Mouse (Mus musculus): ENCODE measurements around the gene Gm49387. TPM values are rescaled to one million over a fixed set of nuclear protein-coding genes. Genes with fewer than 3 reads are reported as not detected.

Gm49387 gene
- polyA plus RNA-seq (2012; rRNA removed) = not detected in 2 replicates

DNA sequence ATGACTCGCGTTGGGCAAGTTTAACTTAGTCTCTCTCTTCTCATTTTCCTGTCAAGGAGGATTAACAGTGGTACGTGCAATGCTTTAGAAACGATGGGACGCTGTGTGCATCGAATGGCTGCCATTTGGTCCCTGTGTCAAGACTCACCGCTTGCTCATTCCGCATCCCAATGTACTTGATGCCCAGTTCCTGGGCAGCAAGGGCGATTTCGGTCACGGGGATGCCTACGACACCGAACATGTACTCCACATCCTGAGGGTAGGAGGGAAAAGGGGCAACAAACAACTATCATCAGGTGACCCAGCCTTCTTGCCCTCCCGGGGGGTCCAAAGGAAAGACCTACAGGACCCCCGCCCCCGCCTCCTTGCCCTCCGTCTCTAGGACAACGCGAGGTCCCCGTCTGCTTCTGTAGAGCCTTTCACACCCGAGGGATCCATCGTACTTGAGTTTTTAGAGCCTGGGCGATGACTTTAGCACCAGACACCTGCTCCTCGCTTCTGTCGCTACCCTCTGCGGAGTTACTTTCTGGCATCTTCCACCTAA lies at the start of gene Gm49387:
Gm49387 (minus strand) TSS at position 533 of the 544 bp plus-strand sequence.
- DNase-seq (ENCODE audit: low read depth) = no peak

DNA sequence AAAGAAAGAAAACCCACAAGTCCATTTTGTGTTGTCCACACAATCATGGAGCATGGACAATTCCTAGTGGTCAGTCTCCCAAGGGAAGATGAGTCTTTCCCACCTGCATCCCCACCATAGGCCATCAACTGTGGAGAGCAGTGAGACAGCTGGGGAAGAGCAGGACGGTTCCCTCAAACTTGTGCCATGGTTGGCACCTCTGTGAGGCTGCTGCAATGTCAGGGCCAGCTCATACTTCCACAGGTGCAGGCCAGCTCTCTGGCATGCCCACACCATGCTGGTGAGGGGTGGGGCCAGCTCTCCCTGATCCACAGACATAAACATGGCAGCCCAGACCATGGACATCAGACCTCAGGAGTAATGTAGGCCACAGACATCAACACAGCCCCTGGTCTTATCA lies 45.6 kb upstream of the Gm49387 start:
- no peak for DNase-seq (ENCODE audit: low read depth)

DNA sequence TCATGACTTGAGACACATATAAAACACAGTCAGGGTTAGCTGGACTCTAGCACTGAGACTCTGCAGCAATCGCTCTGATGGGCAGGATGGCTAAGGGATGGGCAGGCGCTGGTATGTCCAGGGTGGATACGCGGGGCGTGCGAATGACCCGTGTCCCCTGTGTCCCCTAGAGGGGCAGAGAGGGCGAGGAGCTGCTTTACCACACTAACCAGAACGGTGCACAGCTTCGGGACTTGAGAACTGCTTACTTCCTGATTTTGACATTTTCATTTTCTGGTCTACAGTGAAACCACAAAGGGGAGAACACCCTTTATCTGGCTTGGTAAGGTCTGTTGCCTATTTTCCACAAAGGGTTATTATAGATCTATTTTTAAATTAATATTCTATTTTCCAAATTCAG lies 45.0 kb upstream of the Gm49387 start:
- DNase-seq (ENCODE audit: low read depth) = no peak

DNA sequence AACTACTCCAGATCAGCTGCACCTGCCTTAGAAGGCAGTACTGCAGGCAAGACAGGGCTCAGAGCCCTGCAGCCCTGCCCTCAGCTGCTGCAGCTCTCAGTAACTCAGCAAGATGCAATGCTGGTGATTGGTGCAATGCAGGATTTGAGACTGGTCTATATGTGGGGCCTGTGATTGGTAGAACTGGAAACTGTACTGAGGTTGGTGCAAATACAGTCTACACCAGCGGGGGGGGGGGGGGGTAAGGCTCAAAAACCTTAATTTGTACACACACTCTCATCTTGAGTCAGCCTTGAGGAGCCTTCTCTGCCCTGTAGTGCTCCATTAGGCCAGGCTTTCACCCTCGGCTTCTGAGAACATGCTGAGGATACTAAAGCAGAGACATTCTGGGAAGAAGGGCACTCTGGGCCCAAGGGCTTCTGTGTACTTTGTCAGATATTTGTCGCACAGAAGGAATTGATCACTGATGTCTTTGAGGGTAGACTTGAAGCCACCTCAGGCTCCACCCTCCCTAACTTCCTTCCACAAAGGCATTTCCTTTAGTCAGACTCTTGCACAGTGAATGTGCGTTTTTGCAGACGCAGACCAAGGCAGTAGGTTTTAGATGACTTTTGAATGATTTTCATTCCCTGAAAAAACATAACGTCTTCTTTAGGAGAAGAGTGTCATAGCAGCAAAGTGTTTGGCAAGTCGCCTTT lies 43.8 kb upstream of the Gm49387 start:
- DNase-seq (ENCODE audit: low read depth) = no peak

DNA sequence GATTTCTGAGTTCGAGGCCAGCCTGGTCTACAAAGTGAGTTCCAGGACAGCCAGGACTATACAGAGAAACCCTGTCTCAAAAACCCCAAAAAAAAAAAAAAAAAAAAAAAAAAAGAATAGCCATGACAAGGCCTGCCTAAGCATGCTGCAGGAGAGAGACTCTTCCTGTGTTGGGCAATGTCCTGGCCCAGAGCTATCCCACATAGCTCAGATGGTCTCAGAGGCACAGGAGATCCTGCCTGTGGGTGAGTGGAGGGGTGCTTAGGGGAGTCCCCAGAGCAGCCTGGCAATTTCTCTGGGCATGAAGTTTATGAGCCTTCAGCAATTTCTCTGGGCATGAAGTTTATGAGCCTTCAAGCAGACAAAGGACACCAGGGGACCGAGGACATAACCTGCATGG lies 42.9 kb upstream of the Gm49387 start:
- DNase-seq (ENCODE audit: low read depth) = no peak

DNA sequence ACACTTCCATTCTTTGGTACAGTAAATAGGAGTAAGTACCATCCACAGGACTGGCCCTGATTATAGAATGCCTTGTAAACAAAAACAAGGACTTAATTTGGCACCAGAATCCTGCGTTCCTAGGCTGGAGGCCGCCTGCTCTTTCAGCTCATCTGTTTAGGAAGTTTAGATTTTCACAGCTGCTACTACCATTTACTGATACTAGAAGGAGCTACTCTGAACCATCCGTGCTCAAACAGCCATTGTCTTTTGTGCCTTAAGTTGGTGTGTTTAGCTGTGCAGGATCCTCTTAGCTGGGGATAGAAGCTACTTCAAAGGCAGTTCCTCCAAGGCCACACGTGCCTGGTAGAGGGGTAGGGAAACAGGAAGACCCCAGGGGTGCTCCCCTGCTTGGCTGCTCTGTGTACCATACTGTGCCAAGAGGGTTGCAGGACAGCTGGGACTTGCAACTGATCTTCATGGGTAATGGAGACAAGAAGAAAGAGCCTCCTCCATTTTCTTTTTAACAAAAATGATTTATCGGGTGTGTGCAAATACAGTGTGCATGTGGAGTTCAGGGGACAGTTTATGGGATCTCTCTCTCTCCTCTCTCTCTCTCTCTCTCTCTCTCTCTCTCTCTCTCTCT lies 41.4 kb upstream of the Gm49387 start:
- DNase-seq (ENCODE audit: low read depth) = no peak

DNA sequence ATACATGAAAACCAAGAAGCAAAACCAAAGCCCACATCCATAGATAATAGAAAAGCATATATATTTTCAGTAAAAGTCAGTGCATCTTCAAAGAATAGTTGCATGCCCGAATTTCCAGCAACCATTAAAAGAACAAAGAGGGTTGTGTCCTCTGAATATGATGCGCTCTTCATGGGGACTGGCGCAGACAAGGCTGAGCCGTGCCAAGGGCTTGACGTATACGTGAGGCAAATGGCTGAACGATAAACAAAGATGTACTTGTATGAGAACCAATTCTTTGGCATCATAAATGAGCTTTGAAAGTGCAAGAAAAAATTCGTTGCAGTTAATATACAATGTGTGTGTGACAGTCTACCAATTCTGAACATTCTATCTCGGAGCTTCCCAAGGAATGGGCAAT lies 40.6 kb upstream of the Gm49387 start:
- DNase-seq (ENCODE audit: low read depth) = no peak

DNA sequence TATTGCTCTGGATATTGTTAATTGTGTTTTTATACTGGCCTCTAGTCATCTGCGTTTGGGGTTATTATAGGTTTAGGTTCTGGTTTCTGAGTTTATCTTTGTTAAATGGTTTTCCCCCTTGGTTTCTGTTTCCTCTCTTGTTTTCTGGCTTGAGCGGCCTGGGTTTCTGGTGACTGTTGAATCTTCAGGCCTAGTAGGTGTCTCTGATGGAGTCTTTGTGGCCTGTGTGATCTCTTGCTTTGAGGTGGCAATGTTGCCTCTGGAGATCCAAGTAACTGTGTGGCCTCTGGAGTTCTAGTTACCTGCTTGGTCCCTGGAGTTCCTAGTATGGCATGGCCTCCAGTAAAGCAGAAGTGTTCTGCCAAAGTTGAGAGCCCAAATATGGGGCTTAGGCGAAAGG lies 40.0 kb upstream of the Gm49387 start:
- no peak for DNase-seq (ENCODE audit: low read depth)

DNA sequence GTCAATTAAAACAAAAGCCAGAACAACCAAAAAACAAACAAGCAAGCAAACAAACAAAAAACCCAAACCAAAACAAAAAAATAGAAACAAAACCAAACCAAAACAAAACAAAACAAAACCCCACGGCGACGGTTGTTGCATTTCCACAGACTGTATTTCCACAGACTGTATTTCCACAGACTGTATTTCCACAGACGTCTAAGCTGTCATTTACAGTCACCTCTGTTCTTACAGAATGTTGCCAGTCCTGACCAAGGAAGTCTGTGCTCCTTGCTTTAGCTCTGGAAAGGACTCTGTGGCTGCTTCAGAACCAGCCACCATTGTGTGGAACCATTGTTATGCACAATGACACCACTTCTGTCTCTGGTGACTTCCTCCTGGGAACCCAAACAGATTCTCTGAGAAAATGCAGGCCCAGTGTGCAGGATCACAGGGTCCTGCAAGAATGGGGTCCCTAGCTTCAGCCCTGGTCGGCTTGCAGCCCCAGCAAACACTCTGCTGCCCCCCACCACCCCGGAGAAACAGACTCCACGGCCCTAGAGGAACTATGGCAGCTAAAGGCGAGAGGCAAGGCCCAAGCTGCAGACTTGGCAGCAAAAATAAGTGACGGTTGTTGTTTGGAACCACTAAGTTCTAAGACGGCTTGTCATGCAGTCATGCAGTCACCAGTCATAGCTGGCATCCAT lies 31.1 kb upstream of the Gm49387 start:
- no peak for DNase-seq (ENCODE audit: low read depth)

DNA sequence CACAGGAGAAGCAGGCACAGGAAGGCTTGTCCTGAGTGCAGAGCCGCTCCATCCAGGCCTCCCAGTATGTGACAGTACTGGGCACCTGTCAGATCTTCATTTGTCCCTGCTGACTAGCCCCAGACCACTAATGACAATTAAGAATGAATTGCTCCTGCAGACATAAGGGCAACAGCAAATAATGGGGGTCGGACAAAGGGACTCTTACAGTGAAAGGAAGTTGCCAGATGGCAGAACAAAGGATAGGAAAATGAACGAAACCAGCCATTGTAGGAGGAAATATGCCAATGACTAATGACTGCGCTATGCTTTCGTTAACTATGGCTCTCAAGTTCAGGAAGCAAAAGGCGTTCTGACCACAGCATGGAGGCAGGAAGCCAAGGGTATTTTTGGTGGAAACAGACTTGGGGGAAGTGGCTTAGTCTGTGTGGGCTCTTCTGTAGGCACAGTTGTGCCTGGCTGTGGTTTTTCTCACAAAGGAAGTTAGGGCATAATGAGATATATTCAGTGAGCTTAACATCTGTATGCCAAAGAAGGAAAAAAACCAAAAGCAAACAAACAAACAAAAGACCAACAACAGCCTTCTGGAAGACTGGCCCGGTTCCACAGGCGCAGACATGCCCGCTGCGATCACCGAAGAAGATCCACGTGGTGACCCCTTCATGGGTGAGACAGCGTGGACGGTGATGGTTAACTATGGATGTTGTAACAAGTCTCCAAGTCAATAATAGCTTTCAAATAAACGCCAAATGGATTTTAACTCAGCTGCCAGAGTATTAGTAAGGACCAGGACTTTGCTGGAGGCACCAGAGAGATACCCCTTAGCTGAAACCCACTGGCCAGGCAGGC lies 29.2 kb upstream of the Gm49387 start:
- DNase-seq (ENCODE audit: low read depth) = no peak

DNA sequence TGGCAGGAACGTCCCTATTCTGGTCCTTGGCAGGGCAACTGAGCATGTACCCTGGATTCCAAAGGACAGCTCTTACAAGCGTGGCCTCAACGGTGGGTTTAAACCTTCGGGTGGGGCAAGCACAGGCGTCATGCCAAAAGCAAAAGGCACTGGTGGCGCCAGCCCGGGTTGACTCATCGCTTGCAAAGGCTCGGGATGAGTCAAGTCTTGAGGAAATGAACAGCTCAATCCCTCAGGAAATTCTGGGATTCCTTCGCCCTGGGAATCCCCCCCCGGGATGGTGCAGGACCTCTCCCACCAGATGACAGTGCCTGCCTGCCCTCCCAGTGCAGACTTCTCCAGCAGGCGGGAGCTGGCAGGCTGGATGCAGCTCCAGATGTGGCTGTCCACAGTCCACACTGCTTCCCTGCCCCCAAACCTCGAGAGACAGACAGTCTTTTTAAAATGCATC lies 28.5 kb upstream of the Gm49387 start:
- no peak for DNase-seq (ENCODE audit: low read depth)

DNA sequence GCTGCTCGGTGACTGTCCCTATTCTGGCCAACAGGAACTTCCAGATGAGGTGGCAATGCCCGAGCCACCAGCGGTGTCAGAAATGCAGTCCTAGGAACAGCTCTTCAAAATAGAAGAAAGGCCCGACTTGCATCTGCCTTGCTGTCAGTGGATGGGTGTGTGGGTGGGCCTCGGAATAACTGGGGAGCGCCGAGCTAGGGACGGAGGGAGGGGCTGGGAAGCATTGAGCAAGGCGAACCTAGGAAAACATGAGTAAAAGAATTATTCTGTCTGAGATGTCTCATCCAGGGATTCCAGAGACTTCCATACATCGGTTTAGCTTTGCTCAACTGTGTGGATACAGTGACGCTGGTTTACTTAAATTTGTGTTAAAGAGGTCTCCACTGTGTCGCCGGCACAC lies 27.6 kb upstream of the Gm49387 start:
- no peak for DNase-seq (ENCODE audit: low read depth)

DNA sequence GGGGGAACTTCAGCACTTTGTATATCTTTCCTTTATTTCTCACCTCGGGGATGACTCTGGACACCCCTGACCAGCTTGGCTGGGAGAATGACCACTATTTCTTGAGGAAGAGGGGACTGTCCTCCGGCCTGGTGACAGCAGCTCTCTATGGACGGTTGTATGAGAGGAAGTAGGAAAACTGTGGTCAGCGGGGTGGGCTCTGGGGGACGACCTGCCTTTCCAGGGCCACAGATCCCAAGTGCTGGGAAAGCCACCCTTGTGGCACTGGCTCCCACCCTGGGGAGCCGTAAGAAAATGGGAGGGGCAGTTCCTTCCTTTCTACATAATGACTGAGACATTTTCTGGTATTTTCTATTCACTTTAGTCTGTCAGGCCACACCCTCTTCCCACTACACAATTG lies 27.1 kb upstream of the Gm49387 start:
- DNase-seq (ENCODE audit: low read depth) = no peak

DNA sequence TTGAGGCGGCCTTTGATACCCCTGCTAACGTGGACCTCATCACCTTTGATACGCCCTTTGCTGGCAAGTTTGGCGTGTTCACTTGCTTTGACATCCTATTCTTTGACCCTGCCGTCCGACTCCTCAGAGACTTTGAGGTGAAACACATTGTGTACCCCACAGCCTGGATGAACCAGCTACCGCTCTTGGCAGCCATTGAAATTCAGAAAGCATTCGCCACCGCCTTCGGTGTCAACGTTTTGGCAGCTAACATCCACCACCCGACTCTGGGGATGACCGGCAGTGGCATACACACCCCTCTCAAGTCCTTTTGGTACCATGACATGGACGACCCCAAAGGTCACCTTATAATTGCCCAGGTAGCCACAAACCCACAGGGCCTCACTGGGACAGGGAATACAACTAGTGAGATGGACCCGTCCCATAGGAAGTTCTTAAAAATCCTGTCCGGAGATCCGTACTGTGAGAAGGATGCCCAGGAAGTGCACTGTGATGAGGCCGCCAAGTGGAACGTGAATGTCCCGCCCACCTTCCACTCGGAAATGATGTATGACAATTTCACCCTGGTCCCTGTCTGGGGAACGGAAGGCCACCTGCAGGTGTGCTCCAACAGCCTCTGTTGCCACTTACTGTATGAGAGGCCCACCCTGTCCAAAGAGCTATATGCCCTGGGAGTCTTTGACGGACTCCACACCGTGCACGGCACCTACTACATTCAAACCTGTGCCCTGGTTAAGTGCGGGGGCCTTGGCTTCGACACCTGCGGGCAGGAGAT lies 26.4 kb upstream of the Gm49387 start:
- DNase-seq (ENCODE audit: low read depth) = no peak

DNA sequence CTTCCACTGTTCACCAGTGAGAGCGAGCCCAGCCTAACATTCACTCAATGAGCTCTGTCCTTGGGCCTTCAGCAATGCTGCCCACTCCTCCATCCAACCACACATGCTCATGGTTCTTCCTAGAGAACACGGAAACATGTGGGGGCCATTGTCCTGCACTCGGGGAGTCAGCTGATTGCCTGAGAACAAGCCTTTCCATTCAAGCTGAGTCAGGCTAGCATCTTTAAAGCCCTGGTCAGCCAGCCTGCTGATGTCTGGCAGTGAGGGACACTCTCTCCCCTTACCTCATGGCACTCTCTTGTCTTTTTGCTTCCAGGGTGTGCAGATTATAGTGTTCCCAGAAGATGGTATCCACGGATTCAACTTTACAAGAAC lies 24.9 kb upstream of the Gm49387 start:
- DNase-seq (ENCODE audit: low read depth) = no peak

DNA sequence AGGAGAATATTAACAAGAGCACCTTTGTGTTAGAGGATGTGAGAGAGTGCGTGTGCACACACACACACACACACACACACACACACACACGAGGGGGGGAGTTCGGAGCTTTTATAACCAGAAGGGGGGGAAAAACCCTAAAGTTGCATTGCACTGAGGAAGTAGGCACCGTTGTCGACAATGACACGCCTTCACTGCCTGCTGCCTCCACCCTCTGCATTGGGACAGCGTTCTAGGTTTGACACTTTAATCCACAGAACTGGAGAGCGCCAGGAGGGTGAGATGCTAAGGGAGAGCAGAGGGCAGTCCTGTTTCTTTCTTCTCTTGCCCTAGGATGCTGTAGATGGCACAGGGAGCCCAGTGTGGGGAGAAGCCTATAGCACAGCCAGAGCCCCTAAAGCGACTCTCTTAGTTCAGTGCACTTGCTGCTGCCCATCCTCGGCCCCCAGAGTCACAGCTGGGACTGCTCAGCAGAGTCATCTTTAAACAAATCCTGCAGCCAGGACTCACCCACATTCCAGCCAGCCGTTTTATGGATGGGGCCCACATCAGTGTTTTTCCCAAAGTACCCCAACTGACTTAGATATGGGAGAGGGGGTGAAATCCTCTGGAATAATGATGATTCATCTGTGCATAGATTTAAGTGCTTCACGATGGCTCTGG lies 24.4 kb upstream of the Gm49387 start:
- DNase-seq (ENCODE audit: low read depth) = no peak

DNA sequence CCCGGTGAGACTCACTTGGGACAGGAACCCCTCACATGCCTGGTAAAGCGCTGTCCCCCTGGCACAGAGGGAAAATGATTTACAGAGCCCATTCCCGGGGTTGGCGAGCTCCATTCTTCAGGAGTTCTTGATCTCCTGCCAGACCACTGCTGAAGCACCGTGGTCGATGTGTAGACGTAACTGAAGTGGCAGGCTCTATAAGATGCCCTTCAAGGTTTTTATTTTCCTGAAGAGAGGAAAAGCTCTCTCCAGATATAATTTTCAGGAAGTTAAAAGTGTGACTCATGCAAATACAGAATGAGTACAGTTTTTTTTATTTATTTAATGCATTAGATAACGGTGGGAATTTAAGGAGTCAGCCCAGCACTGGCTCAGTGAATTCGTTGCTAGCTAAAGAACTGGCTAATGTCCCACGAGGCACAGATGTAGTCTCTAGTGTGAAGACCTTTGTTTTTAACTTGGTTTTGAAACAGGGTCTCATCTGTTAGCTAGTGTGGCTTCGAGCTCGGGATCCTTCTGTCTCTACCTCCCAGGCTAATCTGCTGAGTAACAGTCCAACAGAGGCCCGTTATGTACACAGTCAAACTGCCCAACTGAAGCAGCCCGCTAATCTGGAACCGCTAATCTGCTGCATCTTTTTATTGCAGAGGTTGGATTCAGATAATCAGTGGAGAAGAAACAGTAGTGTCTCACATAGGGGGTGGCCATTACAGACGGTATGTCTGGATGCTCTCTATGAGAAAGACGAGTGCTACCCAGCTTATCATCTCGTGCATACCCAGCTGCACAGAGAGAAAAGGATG lies 23.6 kb upstream of the Gm49387 start:
- DNase-seq (ENCODE audit: low read depth) = no peak

DNA sequence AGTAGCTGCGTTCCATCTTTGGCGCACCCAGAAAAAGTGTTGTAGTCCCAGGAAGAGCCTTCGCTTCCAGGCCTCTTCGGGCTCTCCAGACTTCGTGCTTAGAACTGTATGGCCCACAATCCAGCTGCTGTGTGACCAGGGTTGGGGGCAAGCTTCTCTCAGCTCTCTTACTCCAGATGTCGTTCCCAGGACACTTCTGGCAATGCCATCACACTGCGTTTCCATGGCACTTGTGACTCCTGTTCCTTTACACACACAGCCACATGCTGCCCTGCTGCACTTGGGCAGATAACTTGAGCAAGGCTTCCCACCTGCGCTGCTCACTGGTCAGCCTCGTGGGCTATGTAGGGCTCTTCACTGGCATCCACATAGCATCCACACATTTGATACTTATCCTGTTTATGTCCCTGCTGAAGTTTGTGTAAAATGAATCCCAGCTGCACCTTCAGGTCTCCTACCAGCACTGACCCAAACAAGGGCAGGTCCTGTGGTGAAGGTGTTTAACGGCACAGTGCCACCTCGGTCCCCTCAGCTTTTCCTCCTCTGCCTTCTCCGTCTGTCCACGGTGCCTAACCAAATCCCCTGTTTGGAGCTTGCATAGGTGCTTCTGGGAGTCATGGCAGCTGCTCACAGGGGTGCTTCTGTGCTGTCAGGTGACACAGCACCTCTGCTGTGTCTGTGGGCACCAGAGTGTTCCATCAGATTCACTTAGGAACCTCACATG lies 22.9 kb upstream of the Gm49387 start:
- no peak for DNase-seq (ENCODE audit: low read depth)

Measured in gonadal fat pad, adult 2 months (tissue).